1 mouse cellular context compared by ENCODE assay signal in genomic region chr12:100996378-100996898, GRCm38 (mm10).
TF ChIP-seq lines count a peak whose summit lies in the region.

No protein-coding gene starts in this region.

TF ChIP-seq in CH12.LX, 34 proteins besides CTCF, POLR2A, EP300 and RAD21 (continued from another document):
- no peak for TF ChIP-seq JUND (conservative IDR thresholded peaks at IDR 0.05; ENCODE audit: low read depth, low read length)
